Mouse (Mus musculus) thymus, adult 2 months (tissue): Measurements from ENCODE around the gene Ccdc71. TPM values are rescaled to one million over a fixed set of nuclear protein-coding genes. Genes with fewer than 3 reads are reported as not detected.

Source experiments
- DNase-seq: peaks from one replicate; pipeline ENCODE4 v3.0.0; 2021
- H3K27ac ChIP-seq: fragments of 200-500 bp; 2 replicates; pipeline ENCODE4 v1.5.1; 2012; ENCODE audit warnings: low read length, control low read depth; ENCODE audit not compliant: control insufficient read depth, insufficient read depth
- H3K27me3 ChIP-seq: fragments of 200-500 bp; 2 replicates; pipeline ENCODE4 v1.6.1; 2012; ENCODE audit warnings: mild to moderate bottlenecking, low read length, moderate library complexity, mixed read lengths; ENCODE audit not compliant: control insufficient read depth, insufficient read depth
- H3K36me3 ChIP-seq: fragments of 200-500 bp; 2 replicates; pipeline ENCODE4 v1.6.1; 2012; ENCODE audit warnings: mild to moderate bottlenecking, low read length, moderate library complexity; ENCODE audit not compliant: control insufficient read depth, insufficient read depth
- H3K4me1 ChIP-seq: fragments of 200-500 bp; replicated peaks from 2 replicates; pipeline ENCODE4 v1.6.1; 2012; ENCODE audit warnings: low read length; ENCODE audit not compliant: control insufficient read depth, insufficient read depth
- H3K4me3 ChIP-seq: fragments of 200-500 bp; 2 replicates; pipeline ENCODE4 v1.5.1; 2012; ENCODE audit warnings: mild to moderate bottlenecking, low read length, control low read depth, moderate library complexity; ENCODE audit not compliant: control insufficient read depth, insufficient read depth
- CTCF ChIP-seq: fragments of 200-500 bp; IDR thresholded peaks from 2 replicates; pipeline ENCODE4 v1.5.1; 2012; ENCODE audit warnings: mild to moderate bottlenecking, control low read depth, low read length, moderate library complexity, borderline replicate concordance; ENCODE audit not compliant: control insufficient read depth, poor library complexity, insufficient read depth; ENCODE audit errors: extremely low read depth
- POLR2A ChIP-seq: fragments of 200-500 bp; IDR thresholded peaks from 2 replicates; pipeline ENCODE4 v1.6.1; 2012; ENCODE audit warnings: mild to moderate bottlenecking, low read length, control low read depth, moderate library complexity; ENCODE audit not compliant: control insufficient read depth, poor library complexity, insufficient read depth; ENCODE audit errors: extremely low read depth
- WGBS: fragments of 180-500 bp; shearing (Covaris S2); methylation state at CpG from one replicate; pipeline ENCODE4 v1.1.7; 2018; 5-methylcytosine and 5-hydroxymethylcytosine counted together
- polyA plus RNA-seq: library from polyadenylated mRNA; depleted of rRNA; stranded (reverse); fragments of >200 nt; gene quantifications from 2 replicates; pipeline ENCODE4 v1.2.3, GENCODE M21; 2012; rRNA removed

Ccdc71 gene
- 39.6 and 40.2 TPM in 2 replicates for polyA plus RNA-seq

GRCm38 (mm10) chr9:108460319-108461178, at the start of gene Ccdc71:
Gene Ccdc71 (plus strand): TSS chr9:108460527.
- under 1% methylated on average over 51 of the region's 52 CpGs for WGBS
- DNase-seq, result peak; percentile 87
- Histone ChIP-seq H3K4me1 (peaks cover 11% of the 10 kb centered on the region), H3K27me3 (no peaks in the 10 kb centered on the region), H3K4me3 (peak within 1 kb of the TSS; percentile 77), H3K36me3 (peaks cover 18% of the 10 kb centered on the region), H3K27ac (peak within 1 kb of the TSS; percentile 9; the same call in 1 of the 2 replicates)
- 0 out of 2 replicates have a peak, but pooled peaks have one; percentile 27 for TF ChIP-seq CTCF
- TF ChIP-seq POLR2A, result peak; percentile 73

- H3K27me3 ChIP-seq, result no peaks in the 10 kb centered on the region
- H3K36me3 ChIP-seq, result no peaks in the 10 kb centered on the region
- WGBS, result 88% methylated on average over 9 of the region's 9 CpGs
- TF ChIP-seq CTCF, result no peak
- no peak for TF ChIP-seq POLR2A
- DNase-seq, result no peak
- no peaks in the 10 kb centered on the region for H3K4me1 ChIP-seq
- H3K4me3 ChIP-seq, result no peak overlapping the region
- no peak overlapping the region for H3K27ac ChIP-seq
These were observed 48.9 kb upstream of the Ccdc71 start for GRCm38 (mm10) chr9:108411381-108411942.

- WGBS, result 76% methylated on average over 1 of the region's 1 CpGs
- peak; percentile 22 for DNase-seq
- no peaks in the 10 kb centered on the region for H3K27me3 ChIP-seq
- H3K4me3 ChIP-seq, result no peak overlapping the region
- no peaks in the 10 kb centered on the region for H3K4me1 ChIP-seq
- TF ChIP-seq POLR2A (no peak), CTCF (no peak)
- no peak overlapping the region for H3K27ac ChIP-seq
- H3K36me3 ChIP-seq, result no peaks in the 10 kb centered on the region
These were observed 48.1 kb upstream of the Ccdc71 start for GRCm38 (mm10) chr9:108412221-108412620.

GRCm38 (mm10) chr9:108428384-108428783, 31.9 kb upstream of the Ccdc71 start, which contains the start of gene Ccdc36:
Gene Ccdc36 (minus strand): TSS chr9:108428484.
- no peak within 1 kb of the TSS for H3K4me3 ChIP-seq
- TF ChIP-seq CTCF (no peak), POLR2A (no peak)
- DNase-seq, result no peak
- no peaks in the 10 kb centered on the region for H3K36me3 ChIP-seq
- H3K27ac ChIP-seq, result no peak within 1 kb of the TSS
- no peaks in the 10 kb centered on the region for H3K27me3 ChIP-seq
- peaks cover 3% of the 10 kb centered on the region; the same call in 1 of the 2 replicates for H3K4me1 ChIP-seq

- 67% methylated on average over 32 of the region's 32 CpGs for WGBS
- peaks cover 3% of the 10 kb centered on the region; the same call in 1 of the 2 replicates for H3K4me1 ChIP-seq
- H3K36me3 ChIP-seq, result no peaks in the 10 kb centered on the region
- DNase-seq, result no peak
- no peak overlapping the region for H3K27ac ChIP-seq
- TF ChIP-seq CTCF (no peak), POLR2A (no peak)
- H3K27me3 ChIP-seq, result no peaks in the 10 kb centered on the region
- H3K4me3 ChIP-seq, result no peak overlapping the region
These were observed 28.8 kb upstream of the Ccdc71 start for GRCm38 (mm10) chr9:108431431-108432067.

GRCm38 (mm10) chr9:108436182-108436581, 24.1 kb upstream of the Ccdc71 start, which contains the start of gene BC048562:
Gene BC048562 (plus strand): TSS chr9:108436482.
- 93% methylated on average over 3 of the region's 3 CpGs for WGBS
- TF ChIP-seq POLR2A (no peak), CTCF (no peak)
- H3K27me3 ChIP-seq, result no peaks in the 10 kb centered on the region
- H3K4me1 ChIP-seq, result peaks cover 3% of the 10 kb centered on the region; the same call in 1 of the 2 replicates
- no peak within 1 kb of the TSS for H3K27ac ChIP-seq
- no peak within 1 kb of the TSS for H3K4me3 ChIP-seq
- DNase-seq, result no peak
- no peaks in the 10 kb centered on the region for H3K36me3 ChIP-seq

GRCm38 (mm10) chr9:108439176-108439575, 21.2 kb upstream of the Ccdc71 start:
- H3K4me1 ChIP-seq, result peaks cover 2% of the 10 kb centered on the region
- H3K4me3 ChIP-seq, result no peak overlapping the region
- no peaks in the 10 kb centered on the region for H3K36me3 ChIP-seq
- H3K27me3 ChIP-seq, result no peaks in the 10 kb centered on the region
- no peak for DNase-seq
- no peak overlapping the region for H3K27ac ChIP-seq
- 94% methylated on average over 6 of the region's 6 CpGs for WGBS
- no peak for TF ChIP-seq CTCF
